Mouse (Mus musculus) thymus, postnatal 14 days (tissue): ENCODE results near the gene Uqcrc2.

Source experiments
- DNase-seq: peaks from one replicate; pipeline ENCODE4 v3.0.0; 2021

The Uqcrc2 gene

GRCm38 (mm10) chr7:120693831-120694375, 58.9 kb downstream of the Uqcrc2 start:
- DNase-seq: peak; percentile 27

- no peak for DNase-seq
Observed at GRCm38 (mm10) chr7:120695196-120695595, 60.2 kb downstream of the Uqcrc2 start.

- DNase-seq: no peak
Observed at GRCm38 (mm10) chr7:120695641-120696040, 60.7 kb downstream of the Uqcrc2 start.

- DNase-seq: no peak
Observed at GRCm38 (mm10) chr7:120696331-120696730, 61.4 kb downstream of the Uqcrc2 start.

GRCm38 (mm10) chr7:120699586-120699985, 64.6 kb downstream of the Uqcrc2 start:
- DNase-seq: no peak

DNA sequence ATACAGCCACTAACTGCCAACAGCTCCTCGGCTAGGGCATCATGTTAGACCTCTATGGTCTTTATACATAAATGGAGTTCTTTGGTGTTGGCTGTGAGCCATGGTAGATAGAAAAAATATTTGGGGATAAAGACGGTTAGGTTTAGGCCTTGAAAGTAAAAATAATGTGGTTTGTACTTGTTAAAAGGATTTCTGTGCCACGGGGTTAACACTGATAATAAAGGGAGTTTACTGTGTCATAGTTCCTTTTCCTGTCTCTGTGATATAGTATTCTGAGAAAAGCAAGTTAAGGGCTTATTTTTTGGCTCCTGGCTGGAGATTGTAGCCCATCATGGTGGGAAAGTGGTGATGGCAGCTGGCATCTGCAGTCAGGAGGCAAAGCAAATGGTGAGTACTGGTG, 68.9 kb downstream of the Uqcrc2 start:
- DNase-seq: no peak
